Mouse (Mus musculus): Measurements from ENCODE around the gene BC004004. TPM values are rescaled to one million over a fixed set of nuclear protein-coding genes. Genes with fewer than 3 reads are reported as not detected.
A peak's percentile ranks its signal among the peaks of the same experiment; 100 is the strongest.

Gene BC004004
- polyA plus RNA-seq, 1 experiment from 2014 or later = 125 TPM

GRCm38 (mm10) chr17:29282216-29282952 is 13.8 kb downstream of the BC004004 start:
- 64% methylated on average over 21 of the region's 21 CpGs for WGBS
- no peak overlapping the region for H3K9ac ChIP-seq
- H3K36me3 ChIP-seq = peaks cover 62% of the 10 kb centered on the region
- H3K27me3 ChIP-seq = no peaks in the 10 kb centered on the region
- ATAC-seq (ENCODE audit: low read depth) = no peak
- no peaks in the 10 kb centered on the region for H3K9me3 ChIP-seq
- H3K27ac ChIP-seq (replicated peaks) = peak overlapping the region; percentile 34
- no peak overlapping the region for H3K4me3 ChIP-seq
- H3K4me1 ChIP-seq (replicated peaks) = 0 out of 2 replicates have a peak, but pooled peaks cover 9% of the 10 kb centered on the region
- no peak overlapping the region for H3K4me2 ChIP-seq

- no peaks in the 10 kb centered on the region for H3K27me3 ChIP-seq
- no peak overlapping the region for H3K27ac ChIP-seq (replicated peaks)
- no peak for ATAC-seq (ENCODE audit: low read depth)
- 85% methylated on average over 7 of the region's 7 CpGs for WGBS
- no peaks in the 10 kb centered on the region for H3K4me1 ChIP-seq (replicated peaks)
- H3K9me3 ChIP-seq = no peaks in the 10 kb centered on the region
- no peak overlapping the region for H3K4me3 ChIP-seq
- H3K9ac ChIP-seq = no peak overlapping the region
- H3K4me2 ChIP-seq = no peak overlapping the region
- peaks cover 52% of the 10 kb centered on the region for H3K36me3 ChIP-seq
Observed at GRCm38 (mm10) chr17:29291793-29292192, 23.2 kb downstream of the BC004004 start.

- Histone ChIP-seq H3K27ac (replicated peaks) (no peak overlapping the region), H3K4me3 (no peak overlapping the region), H3K9me3 (no peaks in the 10 kb centered on the region), H3K4me2 (no peak overlapping the region), H3K9ac (no peak overlapping the region), H3K4me1 (replicated peaks) (no peaks in the 10 kb centered on the region), H3K36me3 (peaks cover 64% of the 10 kb centered on the region), H3K27me3 (no peaks in the 10 kb centered on the region)
- 80% methylated on average over 3 of the region's 3 CpGs for WGBS
- ATAC-seq (ENCODE audit: low read depth) = no peak
Observed at GRCm38 (mm10) chr17:29292996-29293395, 24.4 kb downstream of the BC004004 start.

GRCm38 (mm10) chr17:29293807-29294605 is 25.4 kb downstream of the BC004004 start:
- Histone ChIP-seq H3K27ac (replicated peaks) (no peak overlapping the region), H3K4me1 (replicated peaks) (no peaks in the 10 kb centered on the region), H3K36me3 (peaks cover 73% of the 10 kb centered on the region), H3K4me3 (no peak overlapping the region), H3K9me3 (no peaks in the 10 kb centered on the region), H3K9ac (no peak overlapping the region), H3K27me3 (no peaks in the 10 kb centered on the region), H3K4me2 (no peak overlapping the region)
- WGBS = 83% methylated on average over 9 of the region's 9 CpGs
- no peak for ATAC-seq (ENCODE audit: low read depth)

- H3K27ac ChIP-seq (replicated peaks) = no peak overlapping the region
- H3K4me2 ChIP-seq = no peak overlapping the region
- no peak for ATAC-seq (ENCODE audit: low read depth)
- no peaks in the 10 kb centered on the region for H3K9me3 ChIP-seq
- WGBS = 69% methylated on average over 5 of the region's 5 CpGs
- H3K27me3 ChIP-seq = no peaks in the 10 kb centered on the region
- H3K36me3 ChIP-seq = peaks cover 86% of the 10 kb centered on the region
- H3K4me1 ChIP-seq (replicated peaks) = no peaks in the 10 kb centered on the region
- no peak overlapping the region for H3K9ac ChIP-seq
- no peak overlapping the region for H3K4me3 ChIP-seq
Observed at GRCm38 (mm10) chr17:29295835-29296234, 27.2 kb downstream of the BC004004 start.

DNA sequence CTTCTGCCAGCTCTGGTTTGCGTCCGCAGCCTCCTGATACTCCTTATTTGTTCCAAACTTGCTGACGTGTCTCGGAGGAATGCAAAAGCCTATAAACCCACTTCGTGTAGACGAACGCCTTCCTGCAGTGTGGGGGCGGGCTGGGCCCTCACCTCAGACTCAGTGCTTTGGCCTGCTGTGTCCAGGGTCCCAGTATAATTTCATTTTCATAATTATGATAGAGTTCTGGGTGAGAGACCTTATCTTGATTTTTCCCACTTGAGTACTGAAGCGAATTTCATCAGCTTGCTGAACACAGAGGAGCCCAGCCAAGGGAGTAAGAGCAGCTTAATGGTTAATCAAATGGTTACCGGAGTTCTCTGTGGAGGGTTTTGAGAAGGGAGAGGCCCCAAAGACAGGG is 28.7 kb downstream of the BC004004 start:
- peaks cover 94% of the 10 kb centered on the region for H3K36me3 ChIP-seq
- no peak overlapping the region for H3K4me3 ChIP-seq
- H3K4me1 ChIP-seq (replicated peaks) = no peaks in the 10 kb centered on the region
- 81% methylated on average over 10 of the region's 10 CpGs for WGBS
- H3K27ac ChIP-seq (replicated peaks) = no peak overlapping the region
- ATAC-seq (ENCODE audit: low read depth) = no peak
- H3K9ac ChIP-seq = no peak overlapping the region
- H3K4me2 ChIP-seq = no peak overlapping the region
- no peaks in the 10 kb centered on the region for H3K9me3 ChIP-seq
- no peaks in the 10 kb centered on the region for H3K27me3 ChIP-seq

DNA sequence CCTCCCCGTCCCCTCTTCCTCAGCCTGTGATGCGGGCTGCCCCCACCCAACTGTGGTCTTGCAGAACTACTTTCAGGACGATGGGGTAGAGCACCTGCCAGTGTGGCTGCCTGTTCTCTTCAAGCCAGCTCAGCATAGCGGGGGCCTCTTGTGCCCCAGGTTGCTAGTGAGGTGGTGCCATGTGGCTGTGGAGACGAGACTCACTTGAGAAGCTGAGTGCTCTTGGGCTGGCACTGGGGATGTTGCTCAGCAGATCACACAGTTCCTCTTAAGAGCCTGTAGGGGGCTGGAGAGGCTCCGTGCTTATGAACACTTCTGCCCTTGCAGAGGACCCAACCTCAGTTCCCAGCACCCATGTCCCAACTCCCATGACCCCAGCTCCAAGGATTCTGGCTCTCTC is 29.2 kb downstream of the BC004004 start:
- H3K4me1 ChIP-seq (replicated peaks) = no peaks in the 10 kb centered on the region
- 92% methylated on average over 6 of the region's 6 CpGs for WGBS
- H3K36me3 ChIP-seq = peaks cover 98% of the 10 kb centered on the region

DNA sequence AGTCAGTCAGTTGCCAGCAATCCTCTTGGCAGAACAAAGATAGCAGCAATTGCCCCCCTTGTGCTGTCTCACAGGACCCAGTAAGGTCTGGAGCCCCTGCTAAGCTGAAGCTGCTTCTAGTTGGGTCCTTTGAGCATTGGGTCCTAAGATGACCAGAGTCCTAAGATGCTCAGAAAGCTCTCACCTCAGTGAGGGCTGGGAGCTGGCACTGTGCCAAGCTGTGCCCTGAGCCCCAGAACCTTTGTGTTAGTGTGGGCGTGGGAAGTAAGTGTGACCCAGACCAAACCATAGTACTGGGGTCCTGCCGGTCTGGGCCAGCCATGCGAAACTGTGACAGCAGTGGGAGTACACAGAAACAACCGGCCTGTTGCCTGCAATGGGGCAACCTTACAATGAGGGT is 30.7 kb downstream of the BC004004 start:
- Histone ChIP-seq H3K36me3 (peaks cover 83% of the 10 kb centered on the region), H3K27ac (replicated peaks) (no peak overlapping the region), H3K27me3 (no peaks in the 10 kb centered on the region), H3K9me3 (no peaks in the 10 kb centered on the region), H3K4me1 (replicated peaks) (0 out of 2 replicates have a peak, but pooled peaks cover 8% of the 10 kb centered on the region), H3K9ac (no peak overlapping the region), H3K4me3 (no peak overlapping the region), H3K4me2 (no peak overlapping the region)
- WGBS = 91% methylated on average over 4 of the region's 4 CpGs
- ATAC-seq (ENCODE audit: low read depth) = no peak

More for the DNA sequence above, 29.2 kb downstream of the BC004004 start:
- Histone ChIP-seq H3K4me3 (no peak overlapping the region), H3K27ac (replicated peaks) (no peak overlapping the region), H3K9me3 (no peaks in the 10 kb centered on the region), H3K4me2 (no peak overlapping the region), H3K9ac (no peak overlapping the region), H3K27me3 (no peaks in the 10 kb centered on the region)
- no peak for ATAC-seq (ENCODE audit: low read depth)

GRCm38 (mm10) chr17:29300926-29301325 is 32.3 kb downstream of the BC004004 start:
- no peak overlapping the region for H3K4me2 ChIP-seq
- H3K4me3 ChIP-seq = no peak overlapping the region
- no peaks in the 10 kb centered on the region for H3K27me3 ChIP-seq
- peaks cover 18% of the 10 kb centered on the region; the same call in 1 of the 2 replicates for H3K4me1 ChIP-seq (replicated peaks)
- no peak overlapping the region for H3K9ac ChIP-seq
- no peaks in the 10 kb centered on the region for H3K9me3 ChIP-seq
- 93% methylated on average over 7 of the region's 7 CpGs for WGBS
- peaks cover 67% of the 10 kb centered on the region for H3K36me3 ChIP-seq
- ATAC-seq (ENCODE audit: low read depth) = no peak
- H3K27ac ChIP-seq (replicated peaks) = no peak overlapping the region

DNA sequence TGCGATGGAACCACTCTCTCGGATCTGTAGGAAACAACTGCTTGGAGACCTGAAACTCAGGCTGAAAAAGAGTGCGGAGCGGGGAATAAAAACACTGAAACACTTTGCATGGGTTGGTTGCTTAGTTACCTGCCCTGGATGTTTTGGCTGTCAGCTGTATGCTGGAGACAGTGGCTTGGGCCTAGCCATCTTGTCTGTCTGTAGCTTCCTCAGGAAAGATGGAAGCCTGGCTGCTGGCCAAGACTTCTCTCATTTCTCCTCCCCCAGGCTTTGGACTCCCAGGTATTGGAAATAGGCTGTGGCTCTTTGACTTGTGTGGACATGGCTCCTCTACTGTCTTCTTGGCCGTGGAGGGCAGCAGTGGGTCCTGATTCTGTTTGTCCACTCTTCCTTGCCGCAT is 32.8 kb downstream of the BC004004 start:
- H3K27ac ChIP-seq (replicated peaks) = no peak overlapping the region
- H3K4me3 ChIP-seq = no peak overlapping the region
- H3K4me2 ChIP-seq = no peak overlapping the region
- no peak overlapping the region for H3K9ac ChIP-seq
- no peak for ATAC-seq (ENCODE audit: low read depth)
- H3K27me3 ChIP-seq = no peaks in the 10 kb centered on the region
- no peaks in the 10 kb centered on the region for H3K9me3 ChIP-seq
- peaks cover 62% of the 10 kb centered on the region for H3K36me3 ChIP-seq
- peaks cover 18% of the 10 kb centered on the region; the same call in 1 of the 2 replicates for H3K4me1 ChIP-seq (replicated peaks)
- 93% methylated on average over 6 of the region's 6 CpGs for WGBS

DNA sequence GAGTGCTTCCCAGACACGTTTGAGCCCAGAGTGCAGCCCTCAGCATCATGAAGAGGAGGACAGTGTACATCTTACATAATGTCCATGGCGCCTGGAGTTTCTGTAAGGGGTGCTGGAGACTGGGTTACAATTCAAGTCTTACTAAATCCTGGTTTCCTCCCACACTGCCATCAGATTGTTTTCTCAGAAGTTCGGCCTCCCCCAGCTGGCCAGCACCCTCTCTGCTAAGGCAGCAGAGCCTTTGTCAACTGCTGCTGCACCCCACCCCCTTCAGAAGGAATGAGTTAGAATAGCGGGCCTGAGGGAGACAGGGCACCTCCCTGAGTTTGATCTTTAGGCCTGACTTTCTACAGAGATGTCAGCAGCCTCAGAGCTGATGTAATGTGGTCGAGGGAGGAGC is 33.6 kb downstream of the BC004004 start:
- no peaks in the 10 kb centered on the region for H3K9me3 ChIP-seq
- peaks cover 23% of the 10 kb centered on the region; the same call in 1 of the 2 replicates for H3K4me1 ChIP-seq (replicated peaks)
- ATAC-seq (ENCODE audit: low read depth) = no peak
- H3K36me3 ChIP-seq = peaks cover 55% of the 10 kb centered on the region
- no peak overlapping the region for H3K27ac ChIP-seq (replicated peaks)
- H3K27me3 ChIP-seq = no peaks in the 10 kb centered on the region
- H3K4me2 ChIP-seq = no peak overlapping the region
- H3K4me3 ChIP-seq = no peak overlapping the region
- WGBS = 83% methylated on average over 5 of the region's 5 CpGs
- no peak overlapping the region for H3K9ac ChIP-seq

DNA sequence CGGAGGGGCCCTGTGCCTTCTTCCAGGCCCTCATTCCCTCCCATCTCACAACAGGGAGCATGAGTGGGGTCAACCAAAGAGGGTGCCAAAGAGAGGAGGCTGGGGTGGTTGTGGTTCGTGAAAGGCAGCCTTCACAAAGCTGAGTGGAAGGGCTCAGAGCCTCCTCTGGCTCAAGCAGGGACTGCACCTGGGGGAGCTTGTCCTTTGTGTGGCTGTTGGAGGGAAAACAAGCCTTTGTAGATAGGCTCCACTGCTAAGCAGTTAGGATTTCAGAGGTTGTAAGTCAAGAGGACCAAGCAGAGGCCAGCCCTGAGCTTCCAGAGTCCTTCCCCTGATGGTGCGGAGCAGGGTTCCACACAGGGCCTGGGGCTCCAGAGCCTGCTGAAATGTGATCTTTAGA is 34.5 kb downstream of the BC004004 start:
- Histone ChIP-seq H3K9ac (no peak overlapping the region), H3K27ac (replicated peaks) (no peak overlapping the region; the same call in 1 of the 2 replicates), H3K4me2 (no peak overlapping the region), H3K4me3 (no peak overlapping the region), H3K36me3 (peaks cover 45% of the 10 kb centered on the region), H3K9me3 (no peaks in the 10 kb centered on the region), H3K4me1 (replicated peaks) (peaks cover 27% of the 10 kb centered on the region; the same call in 1 of the 2 replicates), H3K27me3 (no peaks in the 10 kb centered on the region)
- 54% methylated on average over 3 of the region's 3 CpGs for WGBS
- ATAC-seq (ENCODE audit: low read depth) = no peak

Measured in neural tube, embryonic 13.5 days (tissue).